Mouse (Mus musculus): ENCODE measurements at regions not wholly inside any gene's neighbourhood (a gene's known extent, or its start where the extent isn't known, plus 50 kb on each side); places are given as distances from the start of the nearest gene placed in this dataset.

DNA sequence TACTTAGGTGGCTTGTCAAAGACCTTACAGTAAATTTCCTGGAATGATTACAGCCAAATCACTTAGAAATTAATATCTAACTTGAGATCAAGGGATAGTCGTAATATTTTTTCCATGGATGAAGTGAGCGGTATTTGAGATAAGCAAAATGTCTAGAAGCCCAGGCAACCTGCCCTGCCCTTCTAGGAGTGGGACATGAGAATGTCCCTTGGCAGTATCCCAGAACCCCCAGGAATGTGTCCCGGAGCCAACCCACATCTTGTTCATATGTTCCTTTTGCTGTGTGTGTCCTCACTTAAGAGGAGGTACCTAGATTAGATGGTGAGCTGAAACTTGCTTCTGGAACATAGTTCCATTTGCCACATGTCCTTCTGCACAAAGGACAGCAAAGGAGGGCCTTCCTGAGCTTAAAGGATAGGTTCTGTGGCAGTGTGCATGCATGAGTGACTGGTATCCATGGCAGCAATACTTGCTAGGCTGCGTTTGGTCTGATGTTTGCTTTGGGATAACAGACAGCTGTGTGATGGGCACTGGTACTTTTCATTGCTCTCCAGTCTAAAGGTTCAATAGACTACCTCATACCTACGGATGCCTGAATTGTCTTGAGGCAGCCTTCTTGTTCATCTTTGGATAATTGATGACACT is 231.0 kb upstream of the Krr1 start:
- no peak for DNase-seq (ENCODE audit: low spot score)

DNA sequence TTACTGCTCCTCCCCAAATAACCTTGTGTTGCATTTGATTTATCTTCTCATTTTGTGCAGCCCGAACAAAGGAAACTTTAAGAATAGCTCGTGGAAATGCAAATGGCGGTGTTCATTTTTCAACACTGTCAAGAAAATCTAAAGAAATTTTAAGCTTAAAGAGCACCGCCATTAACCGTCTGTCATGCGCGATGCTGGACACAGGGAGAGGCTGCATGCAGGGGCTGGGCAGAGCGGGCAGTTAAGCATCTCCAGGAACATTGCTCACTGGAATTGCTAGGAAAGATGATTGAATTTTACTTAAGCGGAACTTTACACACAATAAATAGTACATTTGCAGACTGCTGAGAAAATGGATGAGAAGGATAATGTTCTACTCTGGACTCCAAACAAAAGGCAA is 229.2 kb upstream of the Krr1 start:
- no peak for DNase-seq (ENCODE audit: low spot score)

DNA sequence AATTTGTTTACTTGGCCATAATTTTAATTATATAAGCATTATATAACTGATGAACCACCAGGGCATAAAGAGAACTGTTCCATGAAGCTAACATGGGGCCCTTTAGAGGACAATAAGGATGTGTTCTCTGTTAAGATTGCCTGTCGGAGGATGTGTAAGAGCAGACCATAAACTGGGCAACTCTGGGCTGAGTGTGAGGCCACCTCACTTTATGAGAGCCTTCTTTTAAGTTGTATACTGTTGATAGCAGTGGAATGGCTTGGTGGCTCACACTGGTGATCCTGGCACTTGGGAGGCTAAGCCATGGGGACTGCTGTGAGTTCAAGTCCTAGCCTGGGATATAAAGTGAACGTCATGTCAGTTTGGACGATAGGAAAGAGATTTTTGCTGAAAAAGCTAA is 227.3 kb upstream of the Krr1 start:
- DNase-seq (ENCODE audit: low spot score), result no peak

DNA sequence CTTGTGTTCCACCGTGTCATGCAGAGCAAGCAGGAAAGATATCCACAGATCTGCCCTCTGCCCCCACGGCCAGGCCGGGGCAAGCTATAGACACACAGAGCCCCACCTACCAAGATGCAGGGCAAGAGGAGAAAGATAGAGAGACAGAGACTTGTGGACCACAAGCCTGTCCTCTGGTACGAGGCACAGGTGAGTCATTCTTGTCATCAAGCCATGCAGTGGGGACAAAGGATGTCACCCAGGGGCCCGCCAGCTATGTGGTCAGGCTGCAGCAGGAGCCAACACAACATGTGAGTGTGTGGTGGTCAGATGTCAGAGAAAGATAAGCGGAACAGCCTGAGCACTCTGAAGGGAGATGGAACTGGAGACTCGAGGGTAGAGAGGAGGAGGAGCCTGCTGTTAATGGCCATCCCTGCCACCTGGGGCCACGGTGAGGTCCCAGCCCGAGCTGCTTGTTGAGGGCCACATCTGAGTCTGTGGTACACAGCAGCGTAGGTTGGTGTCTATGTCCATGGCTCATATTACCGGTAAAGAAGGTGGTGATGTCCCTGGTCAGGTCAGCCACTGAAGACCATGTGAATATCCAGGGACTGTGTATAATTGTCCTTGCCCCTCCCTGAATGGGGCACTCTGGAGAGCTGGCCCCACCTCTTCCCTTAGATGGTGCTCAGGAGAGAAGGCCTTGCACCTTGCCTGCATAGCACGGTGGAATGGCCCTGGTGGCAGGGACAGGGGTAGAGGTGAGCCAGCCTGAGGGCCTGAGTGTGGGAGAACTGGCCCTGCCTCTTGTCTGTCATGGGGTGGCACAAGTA is 226.2 kb upstream of the Krr1 start:
- no peak for DNase-seq (ENCODE audit: low spot score)

DNA sequence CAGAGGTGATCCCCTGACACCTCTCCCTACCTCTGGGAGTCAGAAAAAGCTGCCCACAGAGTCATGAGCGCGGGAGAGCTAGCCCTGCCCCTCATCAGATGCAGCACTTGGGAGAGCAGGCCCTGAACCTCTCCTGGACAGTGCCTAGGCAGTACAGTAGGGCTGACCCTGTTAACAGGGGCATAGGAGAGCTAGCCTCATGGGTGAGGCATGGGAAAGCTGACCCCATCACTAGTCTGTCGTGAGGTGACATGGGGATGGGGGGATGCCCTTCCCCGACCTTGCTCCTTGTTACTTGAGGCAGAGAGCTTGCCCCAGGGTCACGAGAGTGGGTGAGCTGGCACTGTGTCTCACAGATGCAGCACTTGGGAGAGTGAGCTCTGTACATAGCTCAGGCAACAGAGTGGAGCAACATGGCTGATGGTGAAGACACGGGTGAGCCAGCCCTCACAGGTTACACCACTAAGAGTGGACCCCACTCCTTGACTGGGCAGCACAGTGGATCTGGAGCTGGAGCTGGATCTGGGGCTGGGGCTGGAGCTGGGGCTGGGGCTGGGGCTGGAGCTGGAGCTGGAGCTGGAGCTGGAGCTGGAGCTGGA is 225.5 kb upstream of the Krr1 start:
- DNase-seq (ENCODE audit: low spot score), result no peak

GRCm38 (mm10) chr10:111748482-111748881 is 224.0 kb upstream of the Krr1 start:
- DNase-seq (ENCODE audit: low spot score), result no peak

- no peak for DNase-seq (ENCODE audit: low spot score)
Observed at GRCm38 (mm10) chr10:111753646-111754045, 218.8 kb upstream of the Krr1 start.

- DNase-seq (ENCODE audit: low spot score), result no peak
Observed at GRCm38 (mm10) chr10:111755964-111756363, 216.5 kb upstream of the Krr1 start.

- DNase-seq (ENCODE audit: low spot score), result no peak
Observed at GRCm38 (mm10) chr10:111756528-111756927, 215.9 kb upstream of the Krr1 start.

DNA sequence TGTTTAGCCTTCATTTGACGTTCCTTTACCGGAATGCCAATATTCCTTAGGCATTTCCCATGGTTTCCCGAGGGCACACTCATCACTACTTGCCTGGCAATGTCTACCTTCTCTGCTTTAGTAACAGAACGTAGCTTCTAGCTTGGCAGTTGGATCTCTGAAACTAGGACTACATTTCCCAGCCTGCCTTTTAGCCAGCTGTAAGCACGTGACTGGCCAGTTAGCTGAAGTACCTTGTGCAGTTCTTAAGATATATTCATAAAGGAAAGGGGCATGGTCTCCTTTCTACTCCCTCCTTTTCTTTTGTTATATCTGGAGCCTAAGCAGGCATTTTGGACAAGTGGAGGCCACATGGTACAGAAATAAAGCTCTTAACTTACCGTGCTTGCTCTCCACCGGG is 214.8 kb upstream of the Krr1 start:
- no peak for DNase-seq (ENCODE audit: low spot score)

DNA sequence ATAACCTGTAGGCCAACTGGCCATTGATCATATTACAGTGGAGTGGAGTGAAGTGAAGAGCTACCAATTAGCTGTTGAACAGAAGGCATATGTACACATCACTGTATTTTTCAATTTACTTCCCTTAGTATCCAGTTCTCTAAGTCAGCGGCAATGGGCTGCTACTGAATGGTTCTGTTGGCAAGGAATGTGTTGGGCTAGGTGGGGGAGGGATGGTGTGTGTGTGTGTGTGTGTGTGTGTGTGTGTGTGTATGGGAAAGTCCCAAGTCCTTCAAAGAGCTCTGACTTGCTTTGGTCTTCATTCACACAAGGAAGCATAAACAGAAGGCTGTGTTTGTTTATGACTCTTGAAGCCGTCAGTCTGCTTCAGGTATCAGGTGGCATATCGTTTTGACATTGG is 213.0 kb upstream of the Krr1 start:
- DNase-seq (ENCODE audit: low spot score), result no peak

- no peak for DNase-seq (ENCODE audit: low spot score)
Observed at GRCm38 (mm10) chr10:111762751-111763528, 209.5 kb upstream of the Krr1 start.

DNA sequence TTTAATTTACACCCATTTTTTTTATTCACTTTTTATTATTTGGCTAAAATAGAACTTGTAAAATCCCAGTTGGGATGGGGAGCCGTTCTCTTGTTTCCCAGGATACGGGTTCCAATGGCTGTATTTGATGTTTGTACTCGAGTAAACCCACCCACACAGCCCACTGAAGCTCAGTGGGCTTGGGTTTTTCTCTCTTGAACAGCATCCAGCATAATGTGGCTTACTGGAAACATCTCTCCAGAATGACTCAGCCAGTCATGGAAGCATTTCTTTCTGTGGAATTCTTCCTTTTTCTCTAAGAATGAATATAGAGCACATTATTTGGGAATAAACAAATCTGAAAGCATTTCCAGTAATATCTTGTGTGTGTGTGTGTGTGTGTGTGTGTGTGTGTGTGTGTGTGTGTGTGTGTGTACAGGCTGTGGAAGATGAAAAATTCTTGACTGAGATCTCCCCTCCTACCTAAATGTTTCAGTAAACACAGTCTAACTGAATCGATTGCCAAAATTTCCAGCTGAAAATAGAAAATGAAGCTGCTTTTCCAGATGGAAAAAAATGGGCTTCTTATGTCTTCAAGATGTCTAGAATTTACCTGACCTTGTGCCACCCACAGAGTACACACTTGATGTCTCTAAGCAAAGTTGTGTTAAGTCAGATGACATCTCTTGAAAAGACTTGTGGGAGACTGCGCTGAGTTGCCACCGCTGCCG is 205.3 kb upstream of the Krr1 start:
- no peak for DNase-seq (ENCODE audit: low spot score)

- no peak for DNase-seq (ENCODE audit: low spot score)
Observed at GRCm38 (mm10) chr10:111767813-111768455, 204.5 kb upstream of the Krr1 start.

GRCm38 (mm10) chr10:111769486-111770002 is 202.9 kb upstream of the Krr1 start:
- DNase-seq (ENCODE audit: low spot score), result no peak

- DNase-seq (ENCODE audit: low spot score), result no peak
Observed at GRCm38 (mm10) chr10:111770027-111770426, 202.4 kb upstream of the Krr1 start.

DNA sequence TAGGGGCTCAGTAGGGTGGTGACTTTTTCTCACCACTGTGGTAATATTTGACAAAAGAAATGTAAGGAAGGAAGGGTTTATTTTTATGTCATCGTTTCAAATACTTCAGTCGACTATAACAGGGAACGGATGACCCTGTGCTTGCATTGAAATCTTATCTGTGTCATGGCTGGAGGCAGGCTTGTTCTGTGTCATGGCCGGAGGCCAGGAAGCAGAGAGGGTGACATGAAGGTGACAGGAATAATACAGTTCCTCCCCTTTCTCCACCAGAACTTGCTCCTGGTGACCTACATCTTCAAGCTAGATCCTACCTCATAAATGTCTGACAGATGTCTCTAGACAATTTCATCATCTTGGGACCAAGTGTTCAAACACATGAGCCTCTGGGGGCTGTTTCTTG is 201.5 kb upstream of the Krr1 start:
- DNase-seq (ENCODE audit: low spot score), result no peak

DNA sequence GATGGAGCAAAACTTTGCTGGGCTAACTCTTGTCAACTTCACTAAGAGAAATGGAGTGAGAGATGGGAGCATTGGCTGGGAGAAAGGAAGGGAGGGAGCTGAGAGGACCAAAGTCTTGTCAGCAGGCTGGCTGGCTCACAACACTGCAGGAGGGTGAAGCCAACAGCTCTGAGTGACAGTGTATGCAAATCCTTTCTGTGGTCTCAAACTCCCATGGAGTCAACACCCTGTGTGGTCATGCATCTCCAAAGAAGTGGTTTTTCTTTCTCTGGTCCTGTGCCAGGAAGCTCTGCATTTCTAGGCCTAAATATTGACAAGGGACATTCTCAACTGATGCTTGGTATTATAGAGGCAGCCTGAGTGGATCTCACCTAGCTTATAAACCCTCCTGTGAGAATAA is 194.9 kb upstream of the Krr1 start:
- DNase-seq (ENCODE audit: low spot score), result no peak

- no peak for DNase-seq (ENCODE audit: low spot score)
Observed at GRCm38 (mm10) chr10:111778111-111778510, 194.4 kb upstream of the Krr1 start.

GRCm38 (mm10) chr10:111779956-111780355 is 192.5 kb upstream of the Krr1 start:
- DNase-seq (ENCODE audit: low spot score), result no peak

DNA sequence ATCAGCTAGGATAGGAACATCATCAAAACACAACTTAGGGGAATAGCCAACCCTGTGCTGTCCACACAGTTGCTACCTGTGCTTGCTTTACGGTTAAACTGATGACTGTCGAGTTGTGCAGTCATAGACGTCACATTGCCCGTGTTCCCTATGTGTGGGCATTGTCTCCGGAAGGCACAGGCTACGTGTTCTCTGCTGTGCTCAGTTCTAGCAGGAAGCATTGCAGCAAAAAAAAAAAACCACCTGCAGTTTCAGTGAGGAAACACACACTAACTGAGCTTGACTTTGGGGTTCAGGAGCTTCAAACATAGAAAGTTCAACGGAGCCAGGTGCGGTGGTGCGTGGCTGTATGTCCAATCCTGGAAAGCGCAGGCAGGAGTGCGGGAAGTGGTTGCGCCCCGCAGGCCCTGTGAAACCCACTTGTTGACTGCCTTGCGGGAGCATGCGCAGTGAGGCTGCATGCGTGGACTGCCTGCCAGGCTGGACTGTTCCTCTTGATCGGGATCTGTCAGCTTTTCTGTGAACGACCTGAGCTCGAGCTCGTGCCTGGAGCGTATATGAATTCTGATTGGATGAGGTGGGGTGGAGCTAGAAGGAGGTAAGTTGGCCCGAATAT is 190.2 kb upstream of the Krr1 start:
- DNase-seq (ENCODE audit: low spot score), result no peak
